Mouse (Mus musculus) gastrocnemius, postnatal 36 days (tissue): Measurements from ENCODE around the gene Ccdc173. TPM values are rescaled to one million over a fixed set of nuclear protein-coding genes. Genes with fewer than 3 reads are reported as not detected.

Source experiments
- total RNA-seq, 2 experiments: library from RNA; stranded (reverse); gene quantifications; 2 replicates each; pipeline ENCODE4 v1.2.3; 2021

Gene Ccdc173
- total RNA-seq, 2 experiments from 2014 or later, result 0.33 to 0.44 TPM

Other genes with a start within 250 kb of the Ccdc173 start
- gene Lrp2, start 203.5 kb downstream of the Ccdc173 start, total RNA-seq, result not detected
- gene Bbs5, start 142.4 kb downstream of the Ccdc173 start, total RNA-seq, result 1 to 10 TPM; 2.7 to 3.8 TPM
- 100 to 1,000 TPM; 417 to 539 TPM for gene Klhl41, start 119.5 kb downstream of the Ccdc173 start, total RNA-seq
- gene Fastkd1, start 76.1 kb downstream of the Ccdc173 start, total RNA-seq, result 10 to 100 TPM; 15.3 to 16.3 TPM
- gene Ppig, start 67.0 kb downstream of the Ccdc173 start, total RNA-seq, result 10 to 100 TPM; 25.1 to 27.2 TPM
- gene Phospho2, start within 50 bp of the Ccdc173 start, total RNA-seq, result 10 to 100 TPM; 16.6 to 17.0 TPM
- 10 to 100 TPM; 15.0 to 18.2 TPM for gene Klhl23, start 32.4 kb upstream of the Ccdc173 start, total RNA-seq
- gene Ssb, start 72.0 kb upstream of the Ccdc173 start, total RNA-seq, result 10 to 100 TPM; 44.2 to 61.3 TPM
- 10 to 100 TPM; 15.7 to 17.2 TPM for gene Mettl5, start 96.0 kb upstream of the Ccdc173 start, total RNA-seq
- 100 to 1,000 TPM; 162 to 170 TPM for gene Ubr3, start 107.7 kb upstream of the Ccdc173 start, total RNA-seq
- not detected for gene Myo3b, start 249.6 kb upstream of the Ccdc173 start, total RNA-seq